Mouse (Mus musculus) bone marrow, adult 2 months (tissue): Measurements from ENCODE around the gene BC005624.

Experiments
- CTCF ChIP-seq: fragments of 200-500 bp; IDR thresholded peaks from 2 replicates; pipeline ENCODE4 v1.5.1; 2011; ENCODE audit warnings: low read length, control low read depth; ENCODE audit not compliant: control insufficient read depth, insufficient read depth
- POLR2A ChIP-seq: fragments of 200-500 bp; IDR thresholded peaks from 2 replicates; pipeline ENCODE4 v1.6.1; 2011; ENCODE audit warnings: low read depth, mild to moderate bottlenecking, control low read depth, low read length, borderline replicate concordance; ENCODE audit not compliant: control insufficient read depth

GRCm38 (mm10) chr2:30927844-30928628 is 54.0 kb downstream of the BC005624 start:
- peak; percentile 84 for TF ChIP-seq CTCF
- TF ChIP-seq POLR2A = no peak
